Mouse (Mus musculus): ENCODE data around the gene Pop5. TPM values are rescaled to one million over a fixed set of nuclear protein-coding genes. Genes with fewer than 3 reads are reported as not detected.

Pop5 gene
- total RNA-seq, 2 experiments from 2014 or later: 83.7 to 108 TPM

- no peak for DNase-seq (ENCODE audit: extremely low spot score in 1 of 2, low spot score in 1 of 2)
Measured at GRCm38 (mm10) chr5:115212861-115213260, 22.8 kb upstream of the Pop5 start.

GRCm38 (mm10) chr5:115214864-115215263 is 20.8 kb upstream of the Pop5 start:
- no peak for DNase-seq (ENCODE audit: extremely low spot score in 1 of 2, low spot score in 1 of 2)

- no peak for DNase-seq (ENCODE audit: extremely low spot score in 1 of 2, low spot score in 1 of 2)
Measured at GRCm38 (mm10) chr5:115215273-115216185, 20.1 kb upstream of the Pop5 start.

GRCm38 (mm10) chr5:115217998-115218397 is 17.6 kb upstream of the Pop5 start:
- DNase-seq (ENCODE audit: extremely low spot score in 1 of 2, low spot score in 1 of 2): no peak

GRCm38 (mm10) chr5:115220931-115221640 is 14.6 kb upstream of the Pop5 start:
- no peak for DNase-seq (ENCODE audit: extremely low spot score in 1 of 2, low spot score in 1 of 2)

- DNase-seq (ENCODE audit: extremely low spot score in 1 of 2, low spot score in 1 of 2): no peak
Measured at GRCm38 (mm10) chr5:115222485-115222884, 13.2 kb upstream of the Pop5 start.

GRCm38 (mm10) chr5:115230830-115231551 is 4.6 kb upstream of the Pop5 start:
- DNase-seq (ENCODE audit: extremely low spot score in 1 of 2, low spot score in 1 of 2): no peak

- no peak for DNase-seq (ENCODE audit: extremely low spot score in 1 of 2, low spot score in 1 of 2)
Measured at GRCm38 (mm10) chr5:115231552-115232120, 4.0 kb upstream of the Pop5 start.

- DNase-seq (ENCODE audit: extremely low spot score in 1 of 2, low spot score in 1 of 2): no peak
Measured at GRCm38 (mm10) chr5:115232516-115232915, 3.1 kb upstream of the Pop5 start.

- DNase-seq (ENCODE audit: extremely low spot score in 1 of 2, low spot score in 1 of 2): no peak
Measured at GRCm38 (mm10) chr5:115233031-115233780, 2.4 kb upstream of the Pop5 start.

- DNase-seq (ENCODE audit: extremely low spot score in 1 of 2, low spot score in 1 of 2): no peak
Measured at GRCm38 (mm10) chr5:115234519-115234918, 1.1 kb upstream of the Pop5 start.

GRCm38 (mm10) chr5:115235323-115235771 is 289 bp upstream of the Pop5 start:
- peak; percentile 55 to 61 for DNase-seq (ENCODE audit: extremely low spot score in 1 of 2, low spot score in 1 of 2)

GRCm38 (mm10) chr5:115237803-115238728 is 2.4 kb downstream of the Pop5 start:
- DNase-seq (ENCODE audit: extremely low spot score in 1 of 2, low spot score in 1 of 2): peak; percentile 80 to 81

GRCm38 (mm10) chr5:115238729-115239195 is 3.1 kb downstream of the Pop5 start:
- DNase-seq (ENCODE audit: extremely low spot score in 1 of 2, low spot score in 1 of 2): no peak

GRCm38 (mm10) chr5:115240191-115240590 is 4.6 kb downstream of the Pop5 start:
- no peak for DNase-seq (ENCODE audit: extremely low spot score in 1 of 2, low spot score in 1 of 2)

GRCm38 (mm10) chr5:115255472-115255871 is 19.8 kb downstream of the Pop5 start:
- no peak for DNase-seq (ENCODE audit: extremely low spot score in 1 of 2, low spot score in 1 of 2)

- DNase-seq (ENCODE audit: extremely low spot score in 1 of 2, low spot score in 1 of 2): no peak
Measured at GRCm38 (mm10) chr5:115256909-115257546, 21.4 kb downstream of the Pop5 start.

- no peak for DNase-seq (ENCODE audit: extremely low spot score in 1 of 2, low spot score in 1 of 2)
Measured at GRCm38 (mm10) chr5:115260356-115260755, 24.7 kb downstream of the Pop5 start.
